Mouse (Mus musculus) kidney, postnatal 36 days (tissue): Measurements from ENCODE around the gene Slc7a8.

Source experiments
- DNase-seq, 2 experiments: peaks; one replicate each; pipeline ENCODE4 v3.0.0; 2021 to 2022; ENCODE audit warnings: mixed read lengths in 2 of 2

Slc7a8 gene

DNA sequence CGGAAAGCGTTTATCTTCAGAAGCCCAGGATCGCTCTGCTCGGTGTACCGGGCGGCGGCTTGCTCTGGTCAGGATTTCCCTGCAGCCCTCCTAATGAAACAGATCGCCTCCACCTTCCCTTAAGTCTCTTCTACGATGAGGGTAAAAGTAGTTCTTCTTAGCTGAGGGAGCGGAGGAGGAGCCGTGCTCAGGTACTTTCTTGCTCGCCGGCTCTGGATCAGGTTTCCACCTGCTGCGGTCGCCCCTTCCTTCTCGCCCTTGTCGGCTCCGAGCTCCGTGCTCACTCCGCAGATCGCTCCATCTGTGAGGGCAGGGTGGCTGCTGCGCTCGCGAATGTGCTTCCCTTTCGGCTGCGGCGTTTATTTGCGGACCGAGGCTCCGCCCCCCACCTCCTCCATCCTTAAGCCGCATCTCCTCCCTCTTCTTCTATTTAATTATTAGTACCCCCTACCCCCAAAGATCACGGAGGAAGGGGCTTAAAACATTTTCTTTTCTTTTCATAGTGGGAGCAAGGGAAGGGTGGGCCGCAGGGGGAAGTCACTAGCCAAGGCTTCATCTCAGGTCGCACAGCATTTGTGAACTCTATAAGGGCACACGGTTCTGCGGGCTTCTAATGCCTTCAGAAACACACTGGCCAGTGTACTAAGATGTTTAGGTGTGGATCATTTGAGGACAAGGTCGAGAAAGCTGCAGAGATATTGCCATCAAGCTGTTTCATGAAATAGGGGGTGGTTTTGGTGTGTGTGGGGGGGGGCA lies at the start of gene Slc7a8:
Gene Slc7a8, minus strand, starts transcription at position 337 of the 756 bp plus-strand sequence.
- peak; percentile 77 to 87 for DNase-seq

DNA sequence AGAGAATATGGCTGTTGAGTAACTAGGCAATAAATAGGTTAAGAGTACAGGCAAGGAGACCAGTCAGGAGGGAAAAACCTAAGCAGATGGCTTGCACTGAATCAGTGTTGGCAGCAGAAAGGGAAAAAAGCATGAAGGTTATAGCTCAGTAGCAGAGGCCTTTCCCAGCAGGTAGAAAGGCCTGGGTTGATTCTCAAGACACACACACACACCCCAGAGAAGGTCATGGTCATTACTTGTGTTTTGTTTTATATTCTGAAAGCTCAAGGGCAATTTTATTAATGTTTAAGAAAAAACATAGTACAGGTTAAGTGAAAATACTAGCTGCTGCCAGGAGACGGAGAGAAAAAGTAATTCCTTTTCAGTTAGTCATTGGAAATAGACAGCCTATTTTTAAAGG lies 42.0 kb upstream of the Slc7a8 start:
- DNase-seq, result peak; percentile 29 to 66

DNA sequence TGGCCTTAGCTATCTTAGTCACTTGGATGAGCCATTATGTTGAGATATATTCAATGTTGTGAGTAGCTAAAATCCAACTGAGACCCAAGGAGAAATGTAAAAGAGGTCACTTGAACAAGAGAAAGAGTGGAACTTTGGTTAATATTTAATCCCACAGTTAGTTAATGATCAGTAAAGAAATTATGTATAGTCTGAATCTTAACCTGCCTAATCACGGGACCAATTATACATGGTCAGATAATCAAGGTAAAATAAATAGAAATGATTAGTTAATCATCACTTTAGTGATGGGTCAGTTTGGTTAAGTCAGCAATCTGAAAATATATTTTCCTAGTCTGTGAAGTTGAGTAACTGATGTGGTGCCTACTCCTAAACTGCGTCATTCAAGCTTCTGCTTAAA lies 40.6 kb upstream of the Slc7a8 start:
- DNase-seq, result peak in 1 of 2 experiments; percentile 26

DNA sequence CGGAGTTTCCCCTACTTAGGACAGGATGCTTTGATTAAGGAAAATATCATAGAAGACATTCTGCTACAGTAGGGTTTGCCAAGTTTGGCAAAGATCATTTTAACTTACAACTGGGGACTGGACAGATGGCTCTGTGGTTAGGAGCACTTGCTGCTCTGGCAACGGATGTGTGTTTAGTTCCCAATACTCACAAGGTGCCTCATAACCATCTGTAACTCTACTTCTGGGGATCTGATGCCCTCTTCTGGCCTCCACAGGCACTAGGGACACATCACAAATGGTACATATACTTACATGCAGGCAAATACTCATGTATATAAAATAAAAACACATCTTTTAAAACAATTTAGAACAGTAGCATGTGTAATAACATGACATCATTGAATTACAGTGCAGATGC lies 36.0 kb upstream of the Slc7a8 start:
- DNase-seq, result peak; percentile 65

DNA sequence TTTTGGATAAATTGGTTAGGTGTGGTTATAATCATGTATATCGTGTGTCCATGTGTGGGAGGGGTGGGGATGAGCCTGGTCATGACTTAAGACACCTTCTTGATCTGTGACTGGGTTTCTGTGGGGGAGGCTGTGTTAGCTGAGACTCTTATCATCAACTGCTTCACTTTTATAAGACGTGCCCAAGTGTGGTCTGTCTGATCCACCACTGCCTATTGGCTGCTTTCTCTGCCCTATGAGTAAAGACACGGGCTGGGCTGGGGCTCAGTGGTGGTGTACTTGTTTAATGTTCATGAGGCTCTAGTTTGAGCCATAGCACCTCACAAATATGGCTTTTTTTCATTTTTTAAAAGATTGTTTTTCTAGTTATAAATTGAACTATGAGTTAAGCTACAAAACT lies 34.0 kb upstream of the Slc7a8 start:
- DNase-seq, result no peak

DNA sequence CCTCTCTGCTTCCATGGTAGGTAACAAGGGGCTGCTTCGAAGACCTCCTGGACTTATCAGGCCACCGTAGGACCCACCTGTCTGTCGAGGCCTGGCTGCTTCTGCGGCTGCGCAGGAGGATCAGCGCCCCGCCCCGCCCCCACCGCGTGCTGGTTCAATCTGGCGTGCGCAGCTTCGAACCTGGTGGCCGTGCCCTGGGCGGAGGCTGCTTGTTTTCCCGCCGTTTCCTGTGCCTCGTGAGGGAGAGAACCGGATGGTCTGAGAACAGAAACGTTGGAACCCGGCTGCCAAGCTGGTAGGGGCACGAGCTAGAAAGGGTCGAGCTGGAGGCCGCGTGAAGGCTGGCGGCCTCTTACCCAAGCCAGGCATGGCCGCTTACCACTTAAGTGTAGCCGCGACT lies 32.2 kb upstream of the Slc7a8 start, which contains the start of gene Rnf212b:
Gene Rnf212b, plus strand, starts transcription at position 151 of the 400 bp plus-strand sequence.
- no peak for DNase-seq

DNA sequence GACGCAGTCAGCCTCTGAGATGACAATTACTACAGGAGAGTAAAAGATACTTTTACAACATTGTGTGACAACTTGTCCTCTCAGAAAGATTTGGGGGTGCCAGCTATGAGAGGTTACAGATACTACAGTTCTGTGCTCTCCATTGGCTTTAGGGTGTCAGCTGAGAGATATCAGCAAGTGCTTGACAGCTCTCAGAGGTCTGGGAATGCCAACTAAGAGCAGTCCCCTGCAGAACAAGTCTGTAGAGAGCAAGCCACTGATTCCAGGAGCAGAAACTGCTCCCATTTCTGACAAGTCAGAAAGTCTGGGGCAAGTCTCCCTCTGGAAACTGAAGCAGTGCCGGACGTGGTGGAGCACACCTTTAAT lies 27.9 kb upstream of the Slc7a8 start:
- DNase-seq, result no peak

DNA sequence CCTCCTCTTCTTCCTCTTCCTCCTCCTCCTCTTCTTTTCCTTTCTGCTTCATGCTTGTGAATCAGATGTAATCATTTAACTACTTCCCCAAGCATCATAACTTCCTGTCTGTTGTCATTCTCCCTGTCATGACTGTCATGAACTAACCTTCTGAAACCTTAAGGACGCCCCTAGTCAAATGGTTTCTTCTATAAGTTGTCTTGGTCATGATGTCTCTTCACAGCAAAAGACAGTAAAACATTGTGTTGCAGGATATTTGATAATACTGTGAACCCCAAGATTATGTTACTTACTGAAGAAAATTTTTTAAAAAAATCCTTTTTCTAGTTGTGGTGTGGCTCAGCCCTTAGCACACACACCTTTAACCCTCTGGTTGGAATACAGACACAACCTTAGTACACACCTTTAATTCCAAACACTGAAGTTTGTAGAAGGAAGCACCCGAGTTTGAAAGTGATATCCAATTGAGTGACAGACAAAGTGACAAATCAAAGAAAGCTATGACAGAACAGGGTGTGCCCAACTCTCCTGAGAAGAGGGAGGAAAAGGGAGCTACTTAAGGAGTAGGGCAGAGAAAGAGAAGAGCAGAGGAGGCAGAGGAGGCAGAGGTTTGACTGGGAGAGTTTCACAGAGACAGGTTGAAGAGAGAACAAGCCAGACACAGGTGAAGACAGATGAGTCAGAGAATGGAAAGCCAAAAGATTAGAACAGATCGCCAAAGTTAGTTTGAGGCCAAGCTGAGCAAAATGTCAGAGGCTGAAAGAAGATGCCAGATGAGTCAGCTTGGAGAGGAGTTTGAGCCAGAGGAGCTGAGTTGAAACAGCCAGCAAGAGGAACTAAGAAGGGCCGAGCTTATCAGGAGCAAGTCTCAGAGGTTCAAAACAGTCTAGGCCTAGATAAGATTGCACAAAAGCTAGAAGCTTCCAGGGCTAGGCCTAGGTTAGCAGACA lies 27.2 kb upstream of the Slc7a8 start:
- DNase-seq, result no peak

DNA sequence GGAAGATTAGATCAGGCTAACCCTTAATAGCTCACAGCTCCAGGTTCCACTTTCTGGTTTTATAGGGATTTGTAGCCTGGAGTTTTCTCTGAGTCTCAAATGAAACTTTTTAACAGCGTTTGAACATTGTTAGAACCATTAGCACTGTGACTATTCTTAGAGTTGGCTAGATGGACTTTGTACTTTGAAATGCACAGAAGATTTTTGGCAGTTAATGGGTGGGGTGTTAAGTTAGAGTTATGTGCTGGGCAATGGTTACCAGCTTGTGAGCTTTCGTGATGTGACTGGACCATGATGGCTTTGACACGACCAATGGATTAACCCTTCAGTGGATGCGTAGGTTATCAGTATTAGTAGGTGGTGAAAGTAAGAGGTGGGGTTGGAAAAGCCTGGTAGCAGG lies 24.4 kb upstream of the Slc7a8 start:
- DNase-seq, result peak in 1 of 2 experiments; percentile 40

DNA sequence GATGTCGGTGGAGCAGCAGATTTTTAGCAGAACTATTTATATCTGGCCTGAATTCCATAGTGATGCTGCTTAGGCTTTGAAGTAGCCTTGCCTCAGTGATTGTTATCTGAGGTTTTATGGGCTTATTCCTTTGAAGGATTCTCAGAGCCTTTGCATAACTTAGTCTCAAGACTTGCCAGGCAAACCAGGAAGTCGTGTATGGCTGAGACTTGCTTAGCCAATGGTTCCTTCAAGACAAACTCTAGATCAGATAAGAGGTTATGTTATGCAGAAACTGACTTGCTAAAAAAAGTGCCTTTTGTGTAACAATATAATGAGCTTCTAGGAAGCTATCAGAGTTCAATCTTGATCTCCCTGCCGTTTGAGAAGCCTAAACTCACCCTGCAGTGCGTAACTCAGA lies 20.7 kb upstream of the Slc7a8 start:
- DNase-seq, result no peak

DNA sequence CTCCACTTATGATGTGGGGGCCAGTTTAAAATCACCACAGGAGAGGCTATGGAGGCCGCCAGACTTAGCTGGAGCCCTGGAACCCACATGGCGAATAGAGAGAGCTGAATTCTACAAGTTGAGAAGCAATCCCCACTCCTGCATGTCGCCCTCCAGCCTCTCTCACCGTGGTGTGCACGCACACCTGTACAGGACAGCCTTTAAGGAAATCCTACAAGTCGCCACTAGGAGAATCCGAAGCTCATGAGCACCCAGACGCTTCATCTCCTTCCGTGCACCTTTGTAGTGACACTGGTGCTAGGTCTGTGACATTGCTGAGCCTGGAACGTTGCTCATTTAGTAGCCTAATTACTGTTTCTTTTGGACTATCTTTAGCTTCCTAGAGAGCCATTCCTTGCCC lies 17.9 kb upstream of the Slc7a8 start:
- DNase-seq, result no peak

DNA sequence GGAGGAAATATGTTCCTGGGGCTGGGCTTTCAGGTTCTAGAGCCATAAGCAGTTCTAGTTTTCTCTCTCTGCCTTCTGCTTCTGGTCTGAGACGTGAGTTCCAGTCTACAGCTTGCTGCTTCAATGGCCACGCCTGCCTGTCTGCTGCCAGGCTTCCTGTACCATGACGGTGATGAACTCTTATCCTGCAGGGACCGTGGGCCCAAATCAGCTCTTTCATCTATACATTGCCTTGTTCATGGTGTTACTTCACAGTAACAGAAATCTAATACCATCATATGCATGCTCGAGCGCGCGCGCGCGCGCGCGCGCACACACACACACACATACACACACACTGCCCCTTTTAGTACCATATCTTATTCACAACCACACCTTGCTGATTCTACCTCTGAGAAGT lies 15.0 kb upstream of the Slc7a8 start:
- DNase-seq, result no peak

DNA sequence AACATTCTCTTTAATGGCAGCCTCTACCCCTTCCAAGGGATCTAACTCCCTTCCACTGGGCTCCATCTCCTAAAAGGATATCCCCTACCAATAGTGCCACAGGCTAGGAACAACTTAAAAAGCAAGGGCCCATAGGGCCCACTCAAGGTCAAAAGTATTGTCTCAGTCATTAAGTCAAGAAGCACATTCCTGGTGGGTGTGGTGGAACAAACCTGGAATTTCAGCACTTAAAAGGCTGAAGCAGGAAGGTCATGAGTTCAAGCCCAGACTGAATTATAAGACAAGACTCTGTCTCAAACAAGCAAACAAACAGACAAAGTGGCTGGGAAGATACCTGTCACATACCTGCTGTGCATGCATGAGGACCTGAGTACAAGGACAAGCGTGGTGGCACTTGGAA lies 14.2 kb upstream of the Slc7a8 start:
- no peak for DNase-seq

DNA sequence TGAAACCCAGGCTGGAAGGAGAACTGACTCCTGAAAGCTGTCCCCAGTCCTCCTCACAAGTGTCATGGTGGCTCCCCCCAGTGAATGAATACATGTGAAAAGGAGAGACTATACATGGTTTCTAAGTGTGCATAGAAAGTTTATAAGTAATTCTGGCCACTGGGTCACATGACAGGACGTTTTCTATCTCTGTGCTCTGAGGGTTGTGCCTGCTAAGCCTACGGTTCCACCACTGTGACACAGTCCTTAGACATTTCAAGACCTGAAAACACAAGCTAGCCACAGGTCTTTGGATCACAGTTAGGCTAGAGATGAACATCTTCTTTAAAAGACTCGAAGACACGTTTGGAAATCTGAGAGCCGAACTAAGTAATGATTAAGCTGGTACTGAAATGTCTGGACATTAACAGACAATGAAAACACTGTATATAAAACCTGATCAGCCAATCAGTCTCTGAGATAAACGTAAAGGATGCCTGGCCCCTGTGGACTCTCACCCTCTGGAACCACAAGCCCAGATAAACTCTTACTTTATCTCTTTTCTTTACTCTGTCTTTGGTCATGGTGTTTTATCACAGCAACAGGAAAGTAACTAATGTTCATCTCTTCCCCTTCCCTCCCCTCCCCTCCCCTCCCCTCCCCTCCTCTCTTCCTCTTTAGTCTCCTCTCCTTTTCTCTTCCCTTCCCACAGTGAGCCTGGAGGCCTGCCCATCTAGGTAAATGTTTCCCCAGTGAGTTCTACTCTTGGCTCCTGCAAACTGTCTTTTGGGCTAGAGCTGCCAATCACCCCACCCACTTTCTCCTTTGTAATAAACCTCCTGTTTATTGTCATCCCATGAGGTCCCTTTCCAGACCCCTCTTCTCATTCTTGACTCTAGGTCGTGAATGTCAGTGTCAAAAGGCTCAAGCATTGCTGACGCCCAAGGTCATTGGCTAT lies 12.4 kb upstream of the Slc7a8 start:
- peak; percentile 30 to 62 for DNase-seq

DNA sequence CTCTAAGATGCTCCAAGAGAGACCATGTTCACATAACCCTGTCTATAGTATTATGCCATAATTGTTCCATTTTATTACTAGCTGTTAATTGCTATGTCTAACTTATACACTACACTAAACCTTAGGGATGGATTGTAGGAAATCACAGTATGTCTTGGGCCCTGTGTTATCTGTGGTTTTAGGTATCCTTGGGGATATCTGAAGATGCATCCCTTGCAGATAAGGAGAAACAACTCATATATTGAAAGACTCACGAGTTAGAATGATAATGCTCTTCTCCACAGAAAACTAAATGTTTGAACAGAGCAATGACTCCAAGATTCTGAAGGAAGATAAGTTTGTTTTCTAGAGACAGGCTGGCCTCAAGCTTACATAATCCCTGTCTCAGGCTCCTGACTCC lies 11.6 kb upstream of the Slc7a8 start:
- DNase-seq, result no peak

DNA sequence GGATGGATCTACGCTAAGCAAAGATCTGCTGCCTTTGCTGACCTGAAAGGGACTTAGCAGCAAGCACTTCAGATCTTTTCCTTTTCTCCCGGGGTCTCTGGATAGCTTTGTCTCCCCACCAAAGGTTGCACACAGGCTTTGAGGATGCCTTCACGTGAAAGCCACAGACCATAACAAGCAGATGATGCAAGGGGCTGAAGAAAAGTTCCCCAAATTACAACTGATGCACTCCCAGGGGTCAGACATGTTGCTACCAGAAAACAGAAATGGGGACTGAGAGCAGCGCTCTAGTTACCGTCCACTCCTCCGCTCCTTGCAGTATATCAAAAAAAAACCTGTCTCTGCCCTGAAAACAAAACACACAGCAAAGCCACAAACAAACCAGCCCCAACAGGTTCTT lies 10.4 kb upstream of the Slc7a8 start:
- no peak for DNase-seq

DNA sequence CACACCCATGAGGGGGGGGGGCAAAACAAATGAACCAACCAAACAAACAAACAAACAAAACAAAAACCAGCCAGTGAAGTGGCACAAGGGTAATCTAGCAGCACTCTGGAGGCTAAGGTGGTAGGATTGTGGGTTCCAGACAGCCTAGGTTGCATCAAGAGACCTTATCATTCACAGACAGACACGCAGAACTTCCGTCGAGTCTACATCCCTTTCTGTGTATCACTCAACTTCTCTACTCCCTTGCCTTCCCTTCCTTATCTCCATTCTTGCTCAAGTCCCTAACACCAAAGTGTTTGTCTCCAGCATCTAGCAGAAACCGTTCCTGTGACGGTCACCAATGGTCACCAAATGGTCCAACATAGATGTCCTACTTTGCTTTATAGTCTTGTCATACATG lies 6.5 kb upstream of the Slc7a8 start:
- DNase-seq, result no peak

DNA sequence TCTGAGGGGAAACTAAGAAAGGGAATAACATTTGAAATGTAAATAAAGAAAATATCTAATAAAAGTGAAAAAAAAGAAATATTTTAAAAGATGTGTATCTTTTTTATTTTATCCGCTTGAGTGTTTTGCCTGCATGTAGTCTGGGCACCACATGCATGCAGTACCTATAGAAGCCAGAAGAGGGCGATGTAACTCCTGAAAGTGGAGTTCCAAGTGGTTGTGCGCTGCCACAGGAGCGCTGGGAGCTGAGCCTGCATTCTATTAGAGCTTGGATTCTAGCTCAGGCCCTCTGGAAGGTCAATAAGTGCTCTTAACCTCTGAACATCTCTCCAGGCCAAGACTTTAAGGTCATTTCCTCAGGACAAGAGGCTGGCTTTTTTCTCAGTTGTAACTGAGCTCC lies 5.5 kb upstream of the Slc7a8 start:
- no peak for DNase-seq

DNA sequence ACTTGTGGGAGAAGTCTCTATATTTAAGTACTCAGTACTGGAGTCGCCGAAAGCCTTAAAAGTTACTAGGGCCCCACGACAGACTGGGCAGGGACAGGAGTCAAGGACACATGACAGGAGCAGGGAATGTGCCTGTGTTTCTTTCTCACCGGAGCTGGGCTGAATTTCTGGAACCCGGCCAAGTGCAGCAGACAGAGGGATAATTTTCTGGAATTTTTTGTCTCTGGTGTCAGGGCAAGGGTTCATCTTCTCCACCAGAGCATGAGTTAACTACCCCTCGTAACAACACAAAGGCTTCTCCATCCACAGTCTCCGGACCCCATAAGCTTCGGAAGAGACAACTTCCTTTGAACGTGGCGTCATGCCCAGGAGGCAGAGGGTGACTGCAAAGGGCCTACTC lies 4.7 kb upstream of the Slc7a8 start:
- DNase-seq, result peak; percentile 51 to 79

DNA sequence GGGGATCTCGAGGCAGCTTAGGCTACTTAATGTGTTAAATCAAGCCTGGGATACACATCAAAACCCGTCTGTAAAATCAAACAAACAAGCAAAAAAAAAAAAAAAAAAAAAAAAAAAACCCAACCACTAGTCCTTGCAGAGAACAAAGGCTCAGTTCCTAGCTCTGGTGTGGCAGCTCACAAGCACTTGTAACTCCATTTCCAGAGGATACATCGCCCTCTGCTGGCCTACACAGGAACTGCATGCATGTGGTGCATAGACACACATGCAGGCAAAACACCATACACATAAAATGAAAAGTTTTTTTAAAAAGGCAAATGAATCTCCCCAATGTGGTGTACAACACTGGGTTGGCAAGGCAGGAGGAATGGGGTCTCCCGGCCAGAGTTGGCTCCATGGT lies 4.2 kb upstream of the Slc7a8 start:
- DNase-seq, result peak; percentile 77 to 89

DNA sequence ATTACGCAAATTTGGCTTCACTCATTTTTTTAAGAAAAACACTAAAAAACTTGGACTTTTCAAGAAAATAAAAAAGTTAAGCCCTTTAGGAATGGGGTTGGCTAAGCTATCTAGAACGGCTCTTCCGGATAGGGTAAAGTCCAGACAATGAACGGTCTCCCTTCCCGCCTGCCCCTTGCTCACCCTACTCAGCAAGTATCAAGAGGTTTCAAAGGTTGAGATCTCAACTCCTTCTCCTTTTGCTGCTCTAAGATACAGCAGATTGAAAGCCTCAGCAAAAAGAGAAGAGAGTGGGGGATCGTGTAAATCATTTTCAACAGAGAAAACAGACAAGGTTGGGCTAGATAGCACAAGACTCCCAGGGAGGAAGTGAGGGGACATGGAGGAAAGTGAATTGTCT lies 1.2 kb upstream of the Slc7a8 start:
- peak; percentile 42 to 75 for DNase-seq

DNA sequence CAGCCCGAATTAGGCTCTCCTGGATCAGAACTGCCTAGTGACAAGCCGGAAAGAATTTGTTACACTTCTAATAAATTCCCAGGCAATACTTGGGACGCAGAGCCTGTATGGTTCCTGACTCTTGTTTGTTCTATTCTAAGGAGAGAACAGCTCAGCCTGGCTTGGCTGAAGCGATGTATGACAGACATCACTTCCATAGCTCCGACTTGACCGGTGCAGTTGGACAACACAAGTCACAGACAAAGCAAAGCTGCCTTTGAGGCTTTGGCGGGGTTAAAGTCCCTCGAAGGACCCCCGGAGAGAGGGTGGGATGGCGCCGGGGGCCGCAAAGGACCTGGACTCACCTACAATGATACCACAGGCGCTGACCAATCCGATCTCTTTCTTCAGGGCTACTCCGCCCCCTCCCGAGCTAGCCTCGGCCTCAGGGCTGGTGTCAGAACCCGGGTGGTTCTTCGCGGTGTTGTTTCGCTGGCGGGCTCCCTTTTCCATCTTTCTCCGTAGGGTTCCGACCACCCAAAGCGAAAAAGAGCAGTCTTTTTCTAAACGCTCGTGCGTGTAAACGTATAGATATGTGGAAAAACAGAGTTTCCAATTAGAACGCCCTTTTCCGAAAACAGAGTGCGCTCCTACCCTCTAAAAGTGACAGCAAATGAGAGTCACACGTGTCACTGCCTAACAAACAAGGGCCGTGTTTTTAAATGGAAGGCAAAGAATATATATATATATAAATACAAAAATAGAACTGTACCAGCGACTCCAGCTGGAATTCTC lies 723 bp downstream of the Slc7a8 start:
- DNase-seq, result peak; percentile 79 to 83
